Mouse (Mus musculus): Measurements from ENCODE around the gene Ddah1.

The Ddah1 gene

DNA sequence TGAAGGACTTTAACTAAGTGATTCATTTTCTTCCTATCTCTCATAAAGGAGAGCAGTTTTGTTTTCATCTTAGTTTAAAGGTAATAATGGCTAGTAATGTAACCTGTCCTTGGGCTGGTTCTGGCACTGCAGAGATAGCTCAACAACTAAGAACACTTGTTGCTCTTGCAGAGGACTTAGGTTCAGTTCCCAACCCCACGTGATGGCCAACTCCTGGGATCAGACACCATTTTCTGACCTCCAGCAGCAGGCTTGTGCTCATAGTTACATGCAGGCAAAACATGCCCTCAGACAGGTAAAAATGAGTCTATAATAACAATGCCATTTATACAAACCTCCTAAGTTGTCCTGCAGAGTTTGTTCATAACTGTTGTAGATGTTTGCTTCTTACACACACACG is 5.9 kb downstream of the Ddah1 start:
- no peak for DNase-seq (ENCODE audit: low spot score in 2 of 2)

DNA sequence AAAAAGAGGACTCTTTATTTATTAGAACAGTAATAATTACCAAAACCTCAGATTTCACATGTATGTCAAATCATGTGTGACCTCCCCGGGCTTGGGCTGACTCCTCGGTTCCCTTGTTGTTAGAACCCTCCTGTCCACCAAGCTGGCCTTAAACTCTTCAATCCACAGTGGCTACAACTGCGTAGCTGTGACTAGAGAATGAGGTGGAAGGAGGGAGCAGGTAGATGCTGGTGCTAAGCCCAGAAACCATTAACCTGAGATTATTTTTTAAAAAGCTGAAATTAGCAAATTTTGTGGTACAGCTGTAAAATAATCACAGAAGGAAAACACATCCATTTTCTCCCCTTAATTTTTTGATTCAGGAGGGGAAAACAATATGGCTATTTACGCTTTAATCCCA is 10.0 kb downstream of the Ddah1 start:
- DNase-seq (ENCODE audit: low spot score in 2 of 2): no peak

DNA sequence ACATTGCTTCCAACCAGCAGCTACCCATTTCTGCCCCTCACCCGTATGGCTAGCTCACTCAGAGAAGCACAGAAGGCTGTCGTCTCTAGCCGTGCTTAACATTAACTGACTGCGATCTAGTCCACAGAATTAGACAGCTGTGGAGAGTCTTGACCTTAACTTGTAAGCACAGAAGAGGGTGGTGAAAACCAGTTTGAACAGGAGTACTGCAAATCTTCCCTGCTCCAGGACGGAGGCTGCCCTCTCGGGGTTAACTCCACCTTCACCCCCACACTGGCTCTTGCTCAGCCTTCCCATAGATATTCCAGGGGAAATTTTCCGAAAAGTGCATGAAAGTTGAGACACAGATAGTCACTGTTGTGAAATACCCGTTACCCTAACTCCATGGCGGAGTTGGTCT is 14.9 kb downstream of the Ddah1 start:
- DNase-seq (ENCODE audit: low spot score in 2 of 2): no peak

DNA sequence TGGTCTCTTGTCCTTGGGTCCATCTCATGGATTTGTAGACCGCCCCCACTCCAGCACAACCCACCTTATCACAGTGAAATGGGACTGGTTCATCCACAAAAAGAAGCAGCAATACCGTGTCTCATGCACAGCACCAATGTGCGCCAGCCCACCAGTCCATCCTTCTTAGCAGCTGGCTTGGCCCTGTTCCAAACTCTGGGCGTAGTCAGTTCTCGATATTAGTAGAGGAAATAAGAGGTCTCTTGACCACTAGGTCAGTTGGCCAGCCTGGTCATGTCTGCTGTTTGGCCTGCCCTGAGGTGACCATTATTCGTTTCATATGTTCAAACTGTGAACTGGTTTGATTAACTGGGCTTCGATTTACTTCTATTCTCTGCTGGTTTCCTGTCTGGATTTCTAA is 15.9 kb downstream of the Ddah1 start:
- no peak for DNase-seq (ENCODE audit: low spot score in 2 of 2)

DNA sequence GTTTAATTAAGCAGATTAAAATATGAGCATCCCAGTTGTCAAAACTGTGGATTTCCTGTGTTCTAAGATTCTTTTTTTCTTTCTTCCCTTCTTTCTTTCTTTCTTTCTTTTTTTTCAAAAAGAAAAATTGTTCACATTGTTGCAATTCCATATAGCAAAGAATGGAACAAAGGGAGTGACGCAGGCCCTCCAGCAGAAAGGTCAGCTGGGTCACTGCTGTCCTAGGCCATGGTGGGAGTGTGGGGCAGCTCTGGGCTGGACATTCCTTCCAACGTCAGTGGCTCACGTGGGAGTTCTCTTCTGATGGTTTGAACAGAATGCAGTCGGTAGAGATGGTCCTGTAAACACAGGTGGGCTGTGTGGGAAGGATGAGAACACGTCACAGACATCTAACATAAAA is 16.8 kb downstream of the Ddah1 start:
- no peak for DNase-seq (ENCODE audit: low spot score in 2 of 2)

DNA sequence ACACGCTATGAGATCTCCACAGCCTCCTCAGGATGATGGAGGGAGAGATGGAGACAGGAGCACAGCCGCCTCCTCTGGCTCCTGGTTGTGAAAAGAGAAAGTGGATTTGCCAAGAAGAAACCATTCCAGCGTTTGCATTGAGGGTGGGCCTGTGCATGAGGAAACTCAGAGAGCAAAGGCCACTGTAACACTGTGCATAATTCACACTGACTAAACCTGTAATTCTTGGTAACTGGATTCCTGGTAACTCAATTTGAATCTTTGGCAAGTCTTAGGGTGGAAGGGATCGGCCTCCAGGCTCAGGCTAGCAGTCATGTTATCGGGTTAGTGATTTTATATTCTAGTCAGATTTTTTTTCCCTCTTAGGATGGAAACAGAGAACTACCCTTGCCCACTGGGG is 17.4 kb downstream of the Ddah1 start:
- no peak for DNase-seq (ENCODE audit: low spot score in 2 of 2)

DNA sequence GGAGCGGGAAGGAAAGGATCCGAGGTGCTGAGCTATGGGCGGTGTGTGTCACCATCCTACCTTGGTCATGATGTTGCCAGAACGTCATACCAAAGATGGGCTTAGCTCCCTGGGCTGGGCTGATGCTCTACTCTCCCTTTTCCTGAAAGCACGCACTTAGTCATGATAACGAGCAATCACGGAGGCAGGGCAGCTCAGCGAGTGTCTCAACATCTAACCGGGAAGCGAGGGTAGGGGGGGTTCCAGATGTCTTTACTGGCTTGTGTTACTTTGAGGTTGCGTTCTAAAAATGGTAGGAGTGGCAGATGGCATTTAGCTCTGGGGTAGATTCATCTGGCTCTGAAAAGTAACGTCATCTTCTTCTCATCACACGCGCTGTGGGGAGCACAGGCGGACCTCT is 18.5 kb downstream of the Ddah1 start:
- no peak for DNase-seq (ENCODE audit: low spot score in 2 of 2)

DNA sequence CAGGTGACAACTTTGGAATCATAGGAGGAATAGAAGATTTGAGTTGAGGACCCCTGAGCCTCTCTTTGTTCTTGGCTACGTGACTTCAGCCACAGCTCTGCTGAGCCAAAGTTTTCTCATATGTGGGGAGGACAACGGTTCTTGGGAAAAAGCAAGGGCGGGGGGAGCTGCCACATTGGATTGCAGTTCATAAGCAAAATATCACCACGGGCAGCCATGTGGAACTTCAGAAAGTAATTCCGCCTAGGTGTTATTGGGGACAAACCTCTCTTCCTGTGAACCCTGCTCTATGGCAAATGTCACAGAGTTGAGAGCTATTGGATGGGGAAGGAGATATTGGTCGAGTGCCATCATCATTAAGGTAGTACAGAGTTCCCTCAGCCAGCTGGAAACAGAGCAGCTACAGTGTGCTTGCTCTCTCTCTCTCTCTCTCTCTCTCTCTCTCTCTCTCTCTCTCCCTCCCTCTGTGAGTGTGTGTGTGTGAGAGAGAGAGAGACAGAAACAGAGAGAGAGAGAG is 20.0 kb downstream of the Ddah1 start:
- DNase-seq (ENCODE audit: low spot score in 2 of 2): no peak

DNA sequence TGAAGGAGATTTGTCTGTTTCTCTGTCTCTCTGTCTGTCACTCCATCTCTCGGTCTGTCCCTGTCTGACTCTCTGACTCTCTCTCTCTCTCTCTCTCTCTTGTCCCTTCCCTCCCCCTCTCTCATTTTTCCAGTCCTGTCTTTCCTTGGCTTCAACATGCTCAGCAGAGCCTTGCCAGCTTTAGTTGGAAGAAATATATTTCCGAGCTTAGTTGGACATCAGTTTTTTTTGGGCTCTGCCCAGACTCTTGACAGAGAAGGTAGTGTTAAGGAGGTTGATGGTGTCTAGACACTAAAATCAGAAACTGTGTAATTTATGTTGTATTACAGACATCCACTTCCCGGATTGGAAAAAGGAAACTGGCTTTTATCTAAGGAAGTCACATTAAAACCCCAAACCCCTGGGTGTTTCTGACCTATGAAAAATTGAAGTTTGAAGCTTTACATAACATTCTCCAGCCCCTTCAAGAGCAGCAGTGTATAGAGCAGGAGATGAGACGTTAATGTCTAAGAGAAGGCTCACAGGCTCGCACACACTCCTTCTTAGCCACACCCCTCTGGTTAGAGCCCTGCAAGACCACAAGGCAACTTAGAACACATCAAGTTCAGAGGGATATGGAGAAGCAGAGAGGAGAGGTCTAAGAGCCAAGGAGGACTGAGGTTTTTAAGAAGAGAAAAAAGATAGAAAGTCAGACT is 21.0 kb downstream of the Ddah1 start:
- DNase-seq (ENCODE audit: low spot score in 2 of 2): no peak

DNA sequence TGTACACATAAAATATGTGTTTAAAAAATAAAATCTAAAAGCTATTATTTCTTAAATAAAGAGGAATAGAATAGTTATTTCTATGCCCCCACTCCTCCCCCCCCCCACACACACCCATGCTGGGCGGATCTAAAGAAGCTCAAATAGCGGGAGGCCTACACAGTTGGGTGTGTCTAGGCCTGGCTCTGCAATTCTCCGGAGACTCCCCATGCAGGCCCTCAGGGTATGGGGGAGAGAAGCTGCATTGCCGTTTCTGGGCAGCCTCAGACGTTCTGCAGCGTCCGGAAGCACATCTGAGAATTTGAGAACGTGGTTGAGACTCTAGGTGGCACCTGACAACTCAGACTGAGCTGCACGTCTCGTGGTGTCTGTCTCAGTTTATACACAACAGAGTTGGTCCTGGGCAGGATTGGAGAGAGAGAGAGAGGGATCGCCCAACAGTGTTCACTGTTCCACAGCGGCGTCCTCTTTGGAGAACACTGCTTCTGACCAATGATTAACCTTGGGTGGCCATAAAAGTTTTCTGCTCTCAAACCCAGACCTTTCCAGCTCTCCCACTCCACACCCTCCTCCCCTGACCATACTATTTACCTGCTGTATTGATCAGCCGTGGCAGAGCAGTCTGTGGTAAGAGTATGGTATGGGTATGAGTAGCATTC is 22.4 kb downstream of the Ddah1 start:
- no peak for DNase-seq (ENCODE audit: low spot score in 2 of 2)

DNA sequence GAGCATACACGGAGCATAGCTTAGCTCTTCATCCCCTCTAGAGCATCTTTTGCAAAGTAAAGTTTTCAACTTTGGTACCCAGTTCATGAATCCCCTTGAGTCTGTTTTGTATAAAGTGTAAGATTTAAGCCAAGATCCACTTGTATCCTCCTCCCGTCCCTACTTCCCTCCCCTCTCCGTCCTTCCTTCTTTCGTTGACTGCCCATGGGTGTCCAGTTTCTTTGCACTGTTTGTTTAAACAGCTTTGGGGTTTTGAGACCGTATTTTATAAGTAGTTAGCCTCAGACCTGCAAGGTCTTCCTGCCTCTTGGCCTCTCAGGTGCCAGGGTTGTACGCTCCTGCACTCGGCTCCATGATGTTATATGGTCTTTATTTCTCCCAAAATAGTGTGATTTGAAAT is 26.8 kb downstream of the Ddah1 start:
- no peak for DNase-seq (ENCODE audit: low spot score in 2 of 2)

DNA sequence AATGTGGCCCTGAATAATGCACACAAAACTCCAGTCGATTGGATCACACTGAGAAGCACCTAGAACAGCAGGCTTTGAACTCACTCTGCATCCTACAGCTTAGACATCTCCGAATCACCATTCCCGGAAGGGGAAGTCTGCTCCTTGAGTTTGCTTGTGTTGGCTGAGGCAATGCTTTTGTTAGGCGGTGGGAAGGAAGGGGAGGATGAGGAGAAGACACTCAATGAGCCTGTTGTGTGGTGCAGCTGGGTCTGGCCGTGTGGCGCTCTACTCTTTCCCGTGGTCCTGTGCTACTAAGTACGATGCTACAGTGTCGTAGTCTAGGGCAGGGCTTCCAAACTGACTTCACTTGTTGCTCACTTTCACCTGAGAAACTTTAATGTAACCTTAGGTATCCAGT is 28.8 kb downstream of the Ddah1 start:
- DNase-seq (ENCODE audit: low spot score in 2 of 2): no peak

DNA sequence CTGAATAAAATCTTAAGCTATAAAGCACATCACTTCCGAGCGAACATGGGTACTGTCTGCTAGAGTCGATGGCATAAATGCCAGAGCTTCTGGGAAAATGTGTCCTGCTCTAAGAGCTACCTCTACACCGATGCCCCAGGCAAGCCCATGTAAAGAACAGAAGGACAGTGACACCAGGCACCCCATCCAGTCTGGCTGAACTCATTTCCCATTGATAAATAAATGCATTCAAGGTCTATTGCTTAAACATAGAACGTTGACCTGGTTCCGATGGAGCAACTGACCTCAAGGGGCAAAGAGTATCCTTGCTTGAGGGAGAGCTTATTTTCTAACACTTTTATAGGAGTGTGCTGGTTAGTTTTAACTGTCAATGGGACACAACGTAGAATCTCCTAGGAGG is 30.6 kb downstream of the Ddah1 start:
- no peak for DNase-seq (ENCODE audit: low spot score in 2 of 2)

DNA sequence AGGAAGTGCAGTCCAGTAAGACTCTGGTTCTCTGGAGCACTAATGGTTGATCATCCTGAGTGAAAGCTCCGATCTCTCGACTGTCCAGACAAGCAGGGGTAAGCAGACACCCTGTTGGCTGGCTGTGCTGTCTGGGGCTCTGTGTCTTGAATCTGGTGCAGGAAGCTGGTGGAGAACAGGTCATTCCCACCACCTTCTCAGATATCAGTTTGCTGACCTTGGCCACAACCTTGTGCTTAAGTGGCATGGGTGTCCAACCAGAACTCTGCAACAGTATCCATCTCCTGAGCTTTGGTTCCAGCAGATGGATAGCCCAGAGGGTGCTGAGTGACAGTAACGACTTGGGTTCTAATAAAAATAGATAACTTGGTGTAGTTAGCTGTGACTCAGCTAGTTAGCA is 31.8 kb downstream of the Ddah1 start:
- no peak for DNase-seq (ENCODE audit: low spot score in 2 of 2)

DNA sequence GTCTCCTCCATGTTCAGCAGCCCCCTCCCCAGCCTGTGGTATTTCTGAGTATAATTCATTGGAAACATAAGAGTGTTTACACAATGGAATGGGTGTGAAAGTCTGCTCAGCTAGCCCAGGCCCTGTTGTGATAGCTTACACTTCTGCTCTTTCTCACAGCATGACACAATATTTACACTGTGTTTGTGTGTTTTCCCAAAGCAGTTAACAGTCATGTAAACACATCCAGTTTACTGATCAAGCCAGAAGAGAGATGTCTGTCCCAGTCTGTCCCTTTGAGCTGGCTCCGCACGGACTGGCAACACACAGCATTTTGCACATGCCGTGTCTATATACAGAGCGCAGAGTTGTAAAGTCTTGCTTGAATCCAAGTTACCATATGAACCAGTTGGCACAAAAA is 32.2 kb downstream of the Ddah1 start:
- no peak for DNase-seq (ENCODE audit: low spot score in 2 of 2)

DNA sequence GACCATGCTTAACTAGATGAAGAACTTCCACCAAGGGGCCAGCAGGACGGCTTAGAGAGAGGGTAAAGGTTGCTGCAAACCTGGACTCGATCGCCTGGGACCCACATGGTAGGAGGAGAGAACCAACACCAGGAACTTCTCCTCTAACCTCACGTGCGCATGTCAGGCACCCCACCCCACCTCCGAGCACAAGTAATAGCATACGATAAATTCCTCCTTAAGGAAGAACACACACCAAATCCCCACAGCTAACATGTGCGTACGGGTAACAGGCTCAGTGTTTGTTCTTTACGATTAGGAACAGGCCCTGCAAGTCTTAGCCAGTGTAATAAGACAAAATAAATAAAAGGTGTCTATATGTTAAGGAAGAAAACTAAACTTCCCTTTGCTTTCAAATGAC is 35.9 kb downstream of the Ddah1 start:
- DNase-seq (ENCODE audit: low spot score in 2 of 2): no peak

DNA sequence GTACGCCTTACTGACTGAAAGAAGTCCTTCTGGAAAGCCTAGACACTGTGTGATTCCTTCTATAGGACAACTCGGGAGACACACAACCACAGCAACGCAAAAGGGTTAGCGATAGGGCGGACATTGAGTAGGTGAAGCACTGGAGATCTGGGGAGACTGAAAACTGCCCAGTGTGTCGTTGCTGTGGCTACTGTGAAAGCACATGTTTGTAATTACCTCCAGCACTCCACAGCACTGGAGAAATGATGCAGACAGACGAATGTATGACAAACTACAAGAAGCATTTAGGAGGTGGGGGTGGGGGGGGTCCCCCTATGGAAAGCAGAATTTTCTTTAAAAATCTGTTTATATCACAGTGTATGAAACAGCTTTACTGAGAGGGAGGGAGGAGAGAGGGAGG is 37.4 kb downstream of the Ddah1 start:
- no peak for DNase-seq (ENCODE audit: low spot score in 2 of 2)

DNA sequence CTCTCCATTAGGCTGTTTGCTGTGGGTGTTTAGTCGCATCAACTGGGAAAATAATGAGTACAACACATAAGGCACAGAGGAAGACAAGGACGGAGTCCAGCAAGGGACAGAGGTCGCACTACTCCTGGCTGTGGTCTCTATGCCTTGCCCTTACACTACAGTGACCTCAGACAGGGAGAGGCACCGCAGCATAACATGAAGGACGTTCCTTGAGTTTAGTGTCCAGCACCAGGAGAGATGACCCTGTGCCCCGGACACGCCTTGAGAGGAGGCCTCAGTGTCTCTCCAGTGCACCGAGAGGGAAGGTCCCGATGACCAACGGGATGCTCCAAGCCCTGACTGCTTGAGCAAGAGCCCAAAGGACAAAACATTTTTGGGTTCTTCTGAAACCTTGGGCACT is 39.6 kb downstream of the Ddah1 start:
- DNase-seq (ENCODE audit: low spot score in 2 of 2): no peak

DNA sequence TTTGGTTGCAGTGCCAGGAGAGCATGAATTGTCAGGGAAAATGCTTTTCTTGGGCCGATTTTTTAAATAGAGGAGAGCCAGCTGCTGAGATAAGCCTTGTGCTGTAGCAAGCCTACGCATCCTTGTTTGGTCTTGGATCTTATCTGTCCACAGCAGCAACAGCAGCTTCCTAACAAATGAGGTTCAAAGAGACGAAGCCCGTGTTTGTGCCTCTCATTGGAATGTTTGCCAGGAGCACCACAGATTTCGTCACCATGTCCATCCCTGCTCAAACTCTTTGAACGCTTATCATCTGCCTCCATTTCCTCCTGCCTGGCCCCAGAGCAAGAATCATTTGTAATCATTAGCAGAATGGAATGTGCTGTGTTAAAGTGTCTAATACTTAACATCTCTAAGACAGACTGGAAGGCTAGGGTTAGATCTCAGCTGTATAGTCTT is 40.3 kb downstream of the Ddah1 start:
- DNase-seq (ENCODE audit: low spot score in 2 of 2): no peak

DNA sequence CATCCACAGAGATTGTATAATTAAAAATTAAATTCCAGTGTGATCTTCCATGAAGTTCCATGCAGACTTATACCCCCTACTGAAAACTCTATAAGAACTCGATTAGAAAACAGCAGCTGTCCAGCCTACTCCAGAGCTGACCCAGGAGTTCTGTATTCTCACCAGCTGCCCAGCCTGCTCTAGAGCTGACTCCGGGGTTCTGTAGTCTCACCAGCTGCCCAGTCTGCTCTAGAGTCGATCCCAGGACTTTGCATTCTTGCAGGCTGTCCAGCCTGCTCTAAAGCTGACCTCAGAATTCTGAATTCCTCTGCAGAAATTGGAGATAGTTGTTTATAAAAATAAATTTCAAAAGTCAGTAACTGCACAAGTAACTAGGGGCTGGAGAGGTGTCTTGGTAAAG is 40.9 kb downstream of the Ddah1 start:
- no peak for DNase-seq (ENCODE audit: low spot score in 2 of 2)

DNA sequence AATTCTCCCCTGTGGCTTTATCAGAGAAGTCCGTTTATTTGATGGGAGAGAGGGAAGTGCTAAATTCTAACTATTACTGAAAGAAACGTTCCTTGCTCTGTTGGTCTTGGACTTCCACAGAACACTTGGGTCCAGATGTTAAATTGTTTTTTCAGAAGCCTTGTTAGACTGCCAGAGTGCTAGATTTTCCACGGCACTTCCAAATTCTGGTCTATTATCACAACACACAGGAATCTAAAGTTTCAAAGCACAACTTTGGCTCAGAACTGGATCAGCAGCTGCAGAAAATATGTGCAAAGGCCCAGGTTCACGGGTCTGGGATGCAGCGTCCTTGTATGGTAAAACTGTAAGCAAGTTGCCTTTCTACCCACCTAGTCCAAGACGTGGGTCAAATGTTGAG is 43.6 kb downstream of the Ddah1 start:
- no peak for DNase-seq (ENCODE audit: low spot score in 2 of 2)

DNA sequence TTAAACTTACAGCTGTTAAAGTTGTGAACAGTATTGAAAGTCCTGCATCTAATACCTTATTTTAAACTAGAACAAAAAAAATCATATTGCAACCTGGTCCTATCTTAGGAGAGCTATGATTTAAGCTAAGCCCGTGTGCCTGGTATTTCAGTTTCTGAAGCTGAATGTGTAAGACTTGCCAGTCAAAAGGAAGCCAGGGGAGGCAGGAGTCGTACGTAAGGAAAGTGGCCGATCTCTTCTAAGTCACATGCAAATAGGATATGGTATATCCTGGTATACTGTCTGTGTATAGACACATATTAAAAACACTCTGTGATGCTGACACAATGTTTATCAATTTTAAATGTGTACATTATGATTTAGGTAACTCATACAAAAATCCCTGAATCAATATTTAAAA is 47.4 kb downstream of the Ddah1 start:
- no peak for DNase-seq (ENCODE audit: low spot score in 2 of 2)

DNA sequence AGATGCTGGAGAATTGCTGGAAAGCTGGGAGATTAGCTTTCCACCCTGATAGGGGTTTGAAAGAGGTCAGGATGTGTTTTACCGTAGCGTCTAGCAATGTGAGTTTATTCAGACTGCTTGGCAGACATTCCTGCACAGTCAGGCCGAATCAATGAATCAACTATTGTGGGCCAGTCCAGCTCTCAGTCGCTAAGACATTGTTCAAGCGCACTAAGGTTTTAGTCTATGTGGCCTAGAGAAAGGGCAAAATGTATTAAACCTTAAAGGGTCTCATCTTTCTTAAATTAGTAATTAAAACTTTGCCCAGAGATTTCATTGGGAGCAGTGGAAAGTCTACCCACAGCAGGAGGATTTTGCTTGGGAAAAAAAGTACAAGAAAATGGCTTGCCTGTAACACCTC is 48.0 kb downstream of the Ddah1 start:
- no peak for DNase-seq (ENCODE audit: low spot score in 2 of 2)

DNA sequence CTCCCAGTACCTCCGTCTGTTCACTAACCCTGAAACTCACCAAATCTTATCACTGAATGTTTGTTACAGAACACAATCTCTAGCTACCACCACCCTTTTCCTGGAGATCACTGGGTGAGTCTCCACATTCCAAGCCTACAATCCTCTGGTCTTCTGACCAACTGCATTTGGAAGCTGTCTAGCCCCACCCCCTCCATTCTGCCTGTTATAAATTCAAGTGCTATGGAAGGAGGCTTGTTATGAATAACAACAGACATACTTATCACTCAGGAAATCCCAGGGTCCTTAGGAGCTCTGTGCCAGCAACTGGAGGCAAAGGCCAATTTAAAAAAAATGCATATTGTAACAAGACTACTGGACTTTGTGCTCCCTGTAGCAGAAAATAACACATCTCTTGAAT is 58.3 kb downstream of the Ddah1 start:
- DNase-seq (ENCODE audit: low spot score in 2 of 2): no peak
